Mouse (Mus musculus): ENCODE data around the gene S100g. TPM values are rescaled to one million over a fixed set of nuclear protein-coding genes. Genes with fewer than 3 reads are reported as not detected.

S100g gene
- total and polyA plus RNA-seq, 3 experiments = not detected

Other genes with a start within 250 kb of the S100g start
- gene Rbbp7, start 204.2 kb downstream of the S100g start, total RNA-seq (2012; rRNA removed) = 338 and 426 TPM in 2 replicates
- gene Rbbp7, start 204.2 kb downstream of the S100g start, total RNA-seq (2014; rRNA removed) = 651 and 662 TPM in 2 replicates
- gene Rbbp7, start 204.2 kb downstream of the S100g start, polyA plus RNA-seq (2012; ENCODE audit: insufficient read length, low read depth) = 577 and 657 TPM in 2 replicates
- gene Txlng, start 135.1 kb downstream of the S100g start, total RNA-seq (2012; rRNA removed) = 12.7 and 13.7 TPM in 2 replicates
- gene Txlng, start 135.1 kb downstream of the S100g start, total RNA-seq (2014; rRNA removed) = 29.2 and 33.2 TPM in 2 replicates
- 20.7 and 22.1 TPM in 2 replicates for gene Txlng, start 135.1 kb downstream of the S100g start, polyA plus RNA-seq (2012; ENCODE audit: insufficient read length, low read depth)
- gene Syap1, start 76.2 kb downstream of the S100g start, total RNA-seq (2012; rRNA removed) = 5.9 and 6.2 TPM in 2 replicates
- 14.7 and 18.1 TPM in 2 replicates for gene Syap1, start 76.2 kb downstream of the S100g start, total RNA-seq (2014; rRNA removed)
- 12.3 and 13.4 TPM in 2 replicates for gene Syap1, start 76.2 kb downstream of the S100g start, polyA plus RNA-seq (2012; ENCODE audit: insufficient read length, low read depth)
- 18.9 and 23.3 TPM in 2 replicates for gene Ctps2, start 63.4 kb downstream of the S100g start, total RNA-seq (2012; rRNA removed)
- 26.4 and 36.9 TPM in 2 replicates for gene Ctps2, start 63.4 kb downstream of the S100g start, total RNA-seq (2014; rRNA removed)
- gene Ctps2, start 63.4 kb downstream of the S100g start, polyA plus RNA-seq (2012; ENCODE audit: insufficient read length, low read depth) = 22.3 and 29.4 TPM in 2 replicates

Measured in CH12.LX (cell line).